Mouse (Mus musculus): ENCODE measurements around the gene Ccdc40. TPM values are rescaled to one million over a fixed set of nuclear protein-coding genes. Genes with fewer than 3 reads are reported as not detected.

Ccdc40 gene
- total RNA-seq, 2 experiments from 2014 or later, result 2.8 to 4.1 TPM

GRCm38 (mm10) chr11:119211604-119212309 lies 16.6 kb upstream of the Ccdc40 start:
- peak overlapping the region; percentile 48; the same call in 1 of the 2 replicates for H3K27ac ChIP-seq
- peak in 1 of 2 experiments; percentile 42 for DNase-seq (ENCODE audit: low spot score in 2 of 2)
- no peak for TF ChIP-seq CTCF (conservative IDR thresholded peaks at IDR 0.05)
- H3K4me3 ChIP-seq, result no peak overlapping the region

- no peak for DNase-seq (ENCODE audit: low spot score in 2 of 2)
- H3K27ac ChIP-seq, result no peak overlapping the region
- no peak for TF ChIP-seq CTCF (conservative IDR thresholded peaks at IDR 0.05)
- no peak overlapping the region for H3K4me3 ChIP-seq
These were observed 15.0 kb upstream of the Ccdc40 start for GRCm38 (mm10) chr11:119213166-119213885.

- TF ChIP-seq CTCF (conservative IDR thresholded peaks at IDR 0.05), result peak; percentile 46
- peak in 1 of 2 experiments; percentile 30 for DNase-seq (ENCODE audit: low spot score in 2 of 2)
- H3K27ac ChIP-seq, result peak overlapping the region; percentile 76
- no peak overlapping the region; the same call in 1 of the 2 replicates for H3K4me3 ChIP-seq
These were observed 13.1 kb upstream of the Ccdc40 start for GRCm38 (mm10) chr11:119215038-119215904.

GRCm38 (mm10) chr11:119215905-119216507 lies 12.4 kb upstream of the Ccdc40 start:
- peak overlapping the region; percentile 76 for H3K27ac ChIP-seq
- DNase-seq (ENCODE audit: low spot score in 2 of 2), result no peak
- H3K4me3 ChIP-seq, result no peak overlapping the region; the same call in 1 of the 2 replicates
- no peak for TF ChIP-seq CTCF (conservative IDR thresholded peaks at IDR 0.05)

GRCm38 (mm10) chr11:119217861-119218260 lies 10.5 kb upstream of the Ccdc40 start:
- no peak for TF ChIP-seq CTCF (conservative IDR thresholded peaks at IDR 0.05)

GRCm38 (mm10) chr11:119219816-119220465 lies 8.4 kb upstream of the Ccdc40 start:
- Histone ChIP-seq H3K4me3 (peak overlapping the region; percentile 25; the same call in 1 of the 2 replicates), H3K27ac (peak overlapping the region; percentile 61)
- DNase-seq (ENCODE audit: low spot score in 2 of 2), result peak in 1 of 2 experiments; percentile 72
- peak; percentile 36 for TF ChIP-seq CTCF (conservative IDR thresholded peaks at IDR 0.05)

More at GRCm38 (mm10) chr11:119217861-119218260, 10.5 kb upstream of the Ccdc40 start:
- H3K27ac ChIP-seq, result no peak overlapping the region
- no peak overlapping the region for H3K4me3 ChIP-seq
- no peak for DNase-seq (ENCODE audit: low spot score in 2 of 2)

- no peak for DNase-seq (ENCODE audit: low spot score in 2 of 2)
- H3K4me3 ChIP-seq, result no peak overlapping the region
- H3K27ac ChIP-seq, result no peak overlapping the region
- TF ChIP-seq CTCF (conservative IDR thresholded peaks at IDR 0.05), result no peak
These were observed 6.4 kb upstream of the Ccdc40 start for GRCm38 (mm10) chr11:119221812-119222510.

- H3K4me3 ChIP-seq, result no peak overlapping the region
- no peak for DNase-seq (ENCODE audit: low spot score in 2 of 2)
- peak overlapping the region; percentile 36; the same call in 1 of the 2 replicates for H3K27ac ChIP-seq
- TF ChIP-seq CTCF (conservative IDR thresholded peaks at IDR 0.05), result no peak
These were observed 5.1 kb upstream of the Ccdc40 start for GRCm38 (mm10) chr11:119223124-119223890.

- no peak for DNase-seq (ENCODE audit: low spot score in 2 of 2)
- TF ChIP-seq CTCF (conservative IDR thresholded peaks at IDR 0.05), result no peak
- Histone ChIP-seq H3K27ac (no peak overlapping the region), H3K4me3 (no peak overlapping the region)
These were observed 3.4 kb upstream of the Ccdc40 start for GRCm38 (mm10) chr11:119224926-119225325.

- Histone ChIP-seq H3K27ac (no peak overlapping the region), H3K4me3 (no peak overlapping the region)
- DNase-seq (ENCODE audit: low spot score in 2 of 2), result no peak
- TF ChIP-seq CTCF (conservative IDR thresholded peaks at IDR 0.05), result no peak
These were observed 2.7 kb upstream of the Ccdc40 start for GRCm38 (mm10) chr11:119225634-119226033.

GRCm38 (mm10) chr11:119227591-119227990 lies 781 bp upstream of the Ccdc40 start:
- TF ChIP-seq CTCF (conservative IDR thresholded peaks at IDR 0.05), result no peak
- peak overlapping the region; percentile 89 for H3K4me3 ChIP-seq
- H3K27ac ChIP-seq, result peak overlapping the region; percentile 85
- no peak for DNase-seq (ENCODE audit: low spot score in 2 of 2)
